Mouse (Mus musculus) thymus, postnatal 0 days (tissue): Measurements from ENCODE around the gene Olfr916. TPM values are rescaled to one million over a fixed set of nuclear protein-coding genes. Genes with fewer than 3 reads are reported as not detected.

Source experiments
- DNase-seq: peaks from one replicate; pipeline ENCODE4 v3.0.0-alpha.2; 2015; ENCODE audit warnings: low spot score
- polyA plus RNA-seq: library from polyadenylated mRNA; unstranded; fragments of >200 nt; fragmentation: Nextera tagmentation; extraction: Ambion mirVana; gene quantifications from 2 replicates; pipeline ENCODE4 v1.2.1, GENCODE M21; 2015

Gene Olfr916
- polyA plus RNA-seq, result not detected in 2 replicates

DNA sequence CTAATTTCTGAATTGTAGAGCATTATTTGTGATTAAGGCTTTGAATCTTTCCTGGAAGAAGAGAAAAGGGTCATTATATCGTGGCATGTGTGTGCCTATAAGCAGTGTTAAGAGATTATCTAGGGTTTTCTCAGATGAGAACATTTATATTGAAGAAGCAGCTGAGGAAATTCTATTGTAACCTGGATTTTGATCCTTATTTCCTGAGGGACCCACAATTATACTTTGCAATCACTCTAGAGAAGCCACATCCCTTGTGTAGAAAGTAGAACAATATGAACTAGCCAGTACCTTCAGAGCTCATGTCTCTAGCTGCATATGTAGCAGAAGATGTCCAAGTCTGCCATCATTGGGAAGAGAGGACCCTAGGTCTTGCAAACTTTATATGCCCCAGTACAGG is at the start of gene Olfr916:
Olfr916 (minus strand) TSS at position 101 of the 400 bp plus-strand sequence.
- no peak for DNase-seq

DNA sequence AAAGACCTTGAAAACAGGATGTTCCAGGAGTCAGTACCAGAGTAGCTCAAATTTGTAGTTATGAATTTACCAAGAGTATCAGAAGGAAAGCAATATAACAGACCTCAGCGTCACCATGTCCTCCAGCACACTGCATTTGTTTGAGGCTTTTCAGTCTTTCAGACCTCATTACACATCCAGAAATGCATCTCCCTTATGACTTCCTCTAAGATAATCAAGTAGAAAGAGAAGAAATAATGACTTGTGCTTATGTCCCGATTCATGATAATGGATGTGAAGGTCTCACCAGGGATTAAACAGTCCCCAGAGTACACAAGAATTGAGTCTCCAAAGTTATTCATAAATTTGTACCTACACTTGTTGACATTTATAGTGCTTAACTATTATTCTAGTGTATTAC is 14.8 kb upstream of the Olfr916 start, which contains the start of gene Olfr918:
Olfr918 (minus strand) TSS at position 101 of the 400 bp plus-strand sequence.
- no peak for DNase-seq

DNA sequence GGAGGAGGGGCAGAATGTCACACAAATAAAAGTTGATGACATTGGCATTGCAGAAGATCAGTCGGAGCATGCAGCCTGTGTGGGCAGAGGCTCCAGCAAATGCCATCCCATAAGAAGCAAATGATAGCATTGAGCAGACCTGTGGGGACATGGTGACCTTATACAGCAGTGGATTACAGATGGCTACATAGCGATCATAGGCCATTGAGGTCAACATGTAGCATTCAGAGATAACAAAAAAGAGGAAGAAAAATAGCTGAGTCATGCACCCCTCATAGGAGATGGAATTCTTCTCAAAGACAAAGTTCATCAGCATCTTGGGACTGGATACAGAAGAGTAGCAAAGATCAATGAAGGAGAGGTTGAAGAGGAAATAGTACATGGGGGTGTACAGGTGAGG is 13.2 kb upstream of the Olfr916 start:
- no peak for DNase-seq

DNA sequence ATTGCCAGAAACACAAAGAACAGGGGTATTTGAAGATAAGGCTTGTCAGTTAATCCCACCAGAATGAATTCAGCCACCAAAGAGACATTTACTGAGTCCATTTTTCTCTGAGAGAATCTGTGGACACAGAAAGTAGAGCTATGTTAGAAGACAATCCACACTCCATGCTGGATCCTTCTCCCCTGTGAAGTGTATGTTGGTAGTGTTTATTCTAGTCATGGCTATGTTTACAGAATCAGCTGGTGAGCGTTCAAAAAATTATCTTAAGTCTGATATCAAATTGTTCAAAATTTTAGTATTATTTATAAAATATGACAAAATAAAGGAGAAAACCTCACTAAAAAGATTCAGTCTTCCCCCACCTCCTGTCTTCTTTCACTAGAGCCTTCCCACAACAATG is 6.1 kb upstream of the Olfr916 start, which contains the start of gene Olfr917:
Olfr917 (minus strand) TSS at position 101 of the 400 bp plus-strand sequence.
- no peak for DNase-seq

DNA sequence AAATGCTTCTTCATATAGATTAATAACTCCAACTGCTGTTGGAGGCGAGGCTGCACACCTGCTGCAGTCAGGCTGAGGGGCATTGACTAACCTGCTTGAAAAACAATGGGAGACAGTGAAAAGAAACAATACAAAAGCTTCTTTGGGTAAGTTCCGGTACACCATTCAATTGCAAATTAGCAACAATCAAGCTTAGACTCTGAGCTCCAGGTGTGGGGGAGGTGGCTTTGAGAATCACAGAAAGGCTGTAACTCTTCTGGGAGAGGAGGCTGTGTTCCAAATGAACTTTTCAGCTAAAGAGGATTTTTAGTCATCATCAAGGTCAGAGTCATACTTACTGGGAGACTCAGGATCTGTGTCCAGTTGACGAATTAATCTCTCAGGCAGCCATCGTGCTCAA is 27.3 kb downstream of the Olfr916 start:
- DNase-seq, result no peak

Other genes with a start within 250 kb of the Olfr916 start
- not detected in 2 replicates for gene Olfr901, start 230.4 kb downstream of the Olfr916 start, polyA plus RNA-seq
- gene Olfr902, start 212.2 kb downstream of the Olfr916 start, polyA plus RNA-seq, result not detected in 2 replicates
- not detected in 2 replicates for gene Olfr904, start 196.7 kb downstream of the Olfr916 start, polyA plus RNA-seq
- gene Olfr905, start 188.8 kb downstream of the Olfr916 start, polyA plus RNA-seq, result not detected in 2 replicates
- not detected in 2 replicates for gene Olfr906, start 172.8 kb downstream of the Olfr916 start, polyA plus RNA-seq
- not detected in 2 replicates for gene Olfr907, start 164.1 kb downstream of the Olfr916 start, polyA plus RNA-seq
- not detected in 2 replicates for gene Olfr911-ps1, start 138.3 kb downstream of the Olfr916 start, polyA plus RNA-seq
- not detected in 2 replicates for gene Olfr910, start 122.0 kb downstream of the Olfr916 start, polyA plus RNA-seq
- gene Olfr912, start 79.7 kb downstream of the Olfr916 start, polyA plus RNA-seq, result not detected in 2 replicates
- gene Olfr913, start 67.1 kb downstream of the Olfr916 start, polyA plus RNA-seq, result not detected in 2 replicates
- not detected in 2 replicates for gene Olfr914, start 54.8 kb downstream of the Olfr916 start, polyA plus RNA-seq
- gene Olfr917, start 6.0 kb upstream of the Olfr916 start, polyA plus RNA-seq, result not detected in 2 replicates
- gene Olfr918, start 14.7 kb upstream of the Olfr916 start, polyA plus RNA-seq, result not detected in 2 replicates
- not detected in 2 replicates for gene Olfr919, start 43.8 kb upstream of the Olfr916 start, polyA plus RNA-seq
- 33.5 and 37.6 TPM in 2 replicates for gene Vwa5a, start 58.4 kb upstream of the Olfr916 start, polyA plus RNA-seq
- gene Olfr920, start 92.4 kb upstream of the Olfr916 start, polyA plus RNA-seq, result 0.28 and 0.47 TPM in 2 replicates
- 0.04 TPM in 1 of 2 replicates, not detected in the other for gene Olfr921, start 113.2 kb upstream of the Olfr916 start, polyA plus RNA-seq
- not detected in 2 replicates for gene Olfr922, start 154.7 kb upstream of the Olfr916 start, polyA plus RNA-seq
- not detected in 2 replicates for gene Olfr923, start 166.7 kb upstream of the Olfr916 start, polyA plus RNA-seq
- not detected in 2 replicates for gene Olfr924, start 184.6 kb upstream of the Olfr916 start, polyA plus RNA-seq
- not detected in 2 replicates for gene Olfr26, start 195.2 kb upstream of the Olfr916 start, polyA plus RNA-seq
- gene Olfr926, start 217.3 kb upstream of the Olfr916 start, polyA plus RNA-seq, result not detected in 2 replicates